8 mouse cellular contexts compared by ENCODE assay signal in the genomic region with DNA sequence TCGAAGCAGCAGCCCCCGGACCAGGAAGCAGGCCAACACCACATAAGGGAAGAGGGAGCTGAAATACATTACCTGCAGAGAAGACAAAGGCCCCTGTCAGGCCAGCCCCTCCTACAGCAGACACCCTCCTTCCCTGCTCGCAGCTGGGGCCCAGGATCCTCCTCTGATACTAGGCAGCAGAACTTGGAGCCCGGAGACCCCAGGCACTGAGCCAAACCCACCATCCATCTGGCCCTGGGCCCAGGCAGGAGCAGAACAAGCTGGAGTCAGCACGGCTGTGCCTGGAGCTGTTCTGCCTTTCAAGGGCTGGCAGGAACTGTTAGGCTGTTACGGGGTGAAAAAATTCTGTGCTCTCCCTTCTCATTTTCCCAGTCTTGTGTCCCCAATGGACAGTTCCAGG. TPM values are rescaled to one million over a fixed set of nuclear protein-coding genes. Genes with fewer than 3 reads are reported as not detected.
DNase-seq lines count a peak whose midpoint lies in the region; ATAC-seq and TF ChIP-seq lines count a peak whose summit lies in the region.

No protein-coding gene starts in this region.

- no peak for TF ChIP-seq CTCF in heart, adult 2 months (IDR thresholded peaks at IDR 0.05)
- TF ChIP-seq CTCF in stomach, postnatal 0 days (IDR thresholded peaks at IDR 0.05; ENCODE audit: low read depth): no peak

- no peaks in the 10 kb centered on the region for H3K9me3 ChIP-seq in kidney, embryonic 14.5 days (ENCODE audit: control insufficient read depth, low read length)
- no peaks in the 10 kb centered on the region for H3K9me3 ChIP-seq in stomach, postnatal 0 days (ENCODE audit: control insufficient read depth, low read length)

- no peaks in the 10 kb centered on the region for H3K27me3 ChIP-seq in heart, adult 2 months (ENCODE audit: control insufficient read depth, insufficient read depth, low read length)
- H3K27me3 ChIP-seq in kidney, embryonic 14.5 days (ENCODE audit: control insufficient read depth, insufficient read depth, low read length): no peaks in the 10 kb centered on the region
- H3K27me3 ChIP-seq in stomach, postnatal 0 days (ENCODE audit: control insufficient read depth, insufficient read depth, low read length): no peaks in the 10 kb centered on the region

- intact Hi-C loops in heart, adult 2 months (cut with DNase I): no loop called here
- intact Hi-C loops in heart, postnatal 25 days (cut with DNase I): no loop called here

- no peak for TF ChIP-seq EP300 in heart, adult 2 months (IDR thresholded peaks at IDR 0.05; ENCODE audit: insufficient read depth, low read depth, low read length)
- TF ChIP-seq EP300 in stomach, postnatal 0 days (optimal IDR thresholded peaks at IDR 0.05): no peak

- H3K4me2 ChIP-seq in kidney, embryonic 14.5 days (replicated peaks; ENCODE audit: low read depth, low read length): no peak overlapping the region
- no peak overlapping the region for H3K4me2 ChIP-seq in stomach, postnatal 0 days (replicated peaks; ENCODE audit: low read depth)

- H3K4me1 ChIP-seq in heart, adult 2 months (ENCODE audit: control insufficient read depth, insufficient read depth, low read length): no peaks in the 10 kb centered on the region
- H3K4me1 ChIP-seq in kidney, embryonic 14.5 days (ENCODE audit: control insufficient read depth, insufficient read depth, low read length): peaks cover 4% of the 10 kb centered on the region; the same call in 1 of the 2 replicates
- H3K4me1 ChIP-seq in stomach, postnatal 0 days (replicated peaks; ENCODE audit: control insufficient read depth, insufficient read depth): no peaks in the 10 kb centered on the region

- no peak overlapping the region for H3K27ac ChIP-seq in heart, adult 2 months
- H3K27ac ChIP-seq in kidney, embryonic 14.5 days (ENCODE audit: low read depth, low read length): no peak overlapping the region
- peak overlapping the region; percentile 13; the same call in 1 of the 2 replicates for H3K27ac ChIP-seq in stomach, postnatal 0 days (replicated peaks)

- peak; percentile 31 to 37 for DNase-seq in heart, adult 2 months
- no peak for DNase-seq in heart, postnatal 25 days (ENCODE audit: low spot score)
- peak; percentile 84 for DNase-seq in brain, adult 2 months (ENCODE audit: low read depth, low spot score)
- DNase-seq in frontal cortex, postnatal 10 days (ENCODE audit: low spot score in 2 of 2): peak; percentile 84 to 86
- DNase-seq in lung, postnatal 4 days: peak; percentile 56 to 80
- DNase-seq in stomach, postnatal 0 days (ENCODE audit: low spot score): peak; percentile 64
- DNase-seq in thymus, postnatal 25 days: no peak

- WGBS in heart, adult 2 months: 11% methylated on average over 6 of the region's 6 CpGs
- WGBS in kidney, embryonic 14.5 days: 56% methylated on average over 6 of the region's 6 CpGs
- 21% methylated on average over 6 of the region's 6 CpGs for WGBS in stomach, postnatal 0 days

- H3K9ac ChIP-seq in heart, adult 2 months (ENCODE audit: low read depth, low read length): no peak overlapping the region
- no peak overlapping the region for H3K9ac ChIP-seq in kidney, embryonic 14.5 days (ENCODE audit: low read depth, low read length)
- H3K9ac ChIP-seq in stomach, postnatal 0 days (ENCODE audit: low read length): no peak overlapping the region

- ATAC-seq in kidney, embryonic 14.5 days (ENCODE audit: low FRiP score, low TSS enrichment): peak; percentile 58; the same call in 1 of the 2 replicates
- ATAC-seq in stomach, postnatal 0 days (ENCODE audit: low FRiP score, low TSS enrichment): peak; percentile 35; the same call in 1 of the 2 replicates

- no peaks in the 10 kb centered on the region for H3K79me2 ChIP-seq in heart, adult 2 months (replicated peaks; ENCODE audit: control insufficient read depth, insufficient read depth, low read length)

- H3K36me3 ChIP-seq in heart, adult 2 months (ENCODE audit: control insufficient read depth, insufficient read depth, low read length): no peaks in the 10 kb centered on the region
- no peaks in the 10 kb centered on the region for H3K36me3 ChIP-seq in kidney, embryonic 14.5 days (ENCODE audit: control insufficient read depth, insufficient read depth, low read length)
- H3K36me3 ChIP-seq in stomach, postnatal 0 days (ENCODE audit: control insufficient read depth, insufficient read depth, low read length): no peaks in the 10 kb centered on the region

- TF ChIP-seq POLR2A in heart, adult 2 months (IDR thresholded peaks at IDR 0.05; ENCODE audit: insufficient read depth, low read depth, low read length): no peak

- no peak overlapping the region for H3K4me3 ChIP-seq in heart, adult 2 months
- H3K4me3 ChIP-seq in kidney, embryonic 14.5 days (ENCODE audit: low read length): no peak overlapping the region
- H3K4me3 ChIP-seq in stomach, postnatal 0 days (ENCODE audit: low read depth, low read length): no peak overlapping the region

RNA-seq across cellular contexts. Expression of a gene that starts 26.4 kb away (rescaled TPM):
- total RNA-seq in heart, adult 2 months (2021): 1 to 10 TPM; 2.1 to 2.8 TPM
- 2.3 and 3.9 TPM in 2 replicates for polyA plus RNA-seq in heart, adult 2 months (2012; rRNA removed)
- total RNA-seq in heart, postnatal 25 days (2021): 1 to 10 TPM; 1.5 to 2.4 TPM
- polyA plus RNA-seq in kidney, embryonic 14.5 days (2014; fragmentation: Nextera tagmentation; extraction: Ambion mirVana): 1.7 and 2.9 TPM in 2 replicates
- polyA plus RNA-seq in stomach, postnatal 0 days (2015; fragmentation: Nextera tagmentation; extraction: Ambion mirVana): 1.7 and 2.1 TPM in 2 replicates

RNA-seq across cellular contexts. Expression of a gene that starts 32.1 kb away (rescaled TPM):
- total RNA-seq in heart, adult 2 months (2021): under 1 TPM; 0.10 to 0.18 TPM
- polyA plus RNA-seq in heart, adult 2 months (2012; rRNA removed): 0.51 and 0.94 TPM in 2 replicates
- under 1 TPM; 0.06 to 0.16 TPM for total RNA-seq in heart, postnatal 25 days (2021)
- polyA plus RNA-seq in kidney, embryonic 14.5 days (2014; fragmentation: Nextera tagmentation; extraction: Ambion mirVana): 0.16 TPM in 1 of 2 replicates, not detected in the other
- polyA plus RNA-seq in stomach, postnatal 0 days (2015; fragmentation: Nextera tagmentation; extraction: Ambion mirVana): 0.12 and 0.17 TPM in 2 replicates

Comparison
In these comparisons a context has a peak if more than half of its experiments do, and no peak if none do; other contexts are left out.
1. DNase-seq: peak in heart, adult 2 months (2 of 2), brain, adult 2 months (single experiment), frontal cortex, postnatal 10 days (2 of 2), lung, postnatal 4 days (2 of 2) and stomach, postnatal 0 days (single experiment); none in heart, postnatal 25 days (single experiment) and thymus, postnatal 25 days (single experiment).